Mouse (Mus musculus): ENCODE measurements around the gene Rras2. TPM values are rescaled to one million over a fixed set of nuclear protein-coding genes. Genes with fewer than 3 reads are reported as not detected.

The Rras2 gene
- polyA plus RNA-seq, 1 experiment from 2014 or later, result 25.6 TPM

GRCm38 (mm10) chr7:114004171-114004570, 113.4 kb downstream of the Rras2 start:
- no peak overlapping the region for H3K27ac ChIP-seq (ENCODE audit: low read depth, low read length)
- WGBS, result 5% methylated on average over 5 of the region's 5 CpGs
- DNase-seq (ENCODE audit: low spot score) (no peak), ATAC-seq (replicated peaks; ENCODE audit: low FRiP score) (no peak)
- H3K36me3 ChIP-seq (ENCODE audit: control insufficient read depth, insufficient read depth, low read length), result no peaks in the 10 kb centered on the region
- H3K27me3 ChIP-seq (ENCODE audit: control insufficient read depth, insufficient read depth, low read length), result no peaks in the 10 kb centered on the region
- H3K4me1 ChIP-seq (replicated peaks; ENCODE audit: control insufficient read depth, insufficient read depth, low read length), result no peaks in the 10 kb centered on the region
- no peak overlapping the region for H3K4me3 ChIP-seq (ENCODE audit: low read depth, low read length)
- H3K9me3 ChIP-seq (ENCODE audit: control insufficient read depth, low read length), result no peaks in the 10 kb centered on the region; the same call in 1 of the 2 replicates
- H3K4me2 ChIP-seq (ENCODE audit: low read depth, low read length, severe bottlenecking), result peak overlapping the region; percentile 32; the same call in 1 of the 2 replicates
- no peak overlapping the region for H3K9ac ChIP-seq (ENCODE audit: low read length)

- no peak for ATAC-seq (replicated peaks; ENCODE audit: low FRiP score)
- Histone ChIP-seq H3K36me3 (ENCODE audit: control insufficient read depth, insufficient read depth, low read length) (no peaks in the 10 kb centered on the region), H3K27me3 (ENCODE audit: control insufficient read depth, insufficient read depth, low read length) (no peaks in the 10 kb centered on the region), H3K27ac (ENCODE audit: low read depth, low read length) (no peak overlapping the region), H3K4me3 (ENCODE audit: low read depth, low read length) (no peak overlapping the region), H3K9me3 (ENCODE audit: control insufficient read depth, low read length) (no peaks in the 10 kb centered on the region; the same call in 1 of the 2 replicates), H3K4me1 (replicated peaks; ENCODE audit: control insufficient read depth, insufficient read depth, low read length) (no peaks in the 10 kb centered on the region), H3K4me2 (ENCODE audit: low read depth, low read length, severe bottlenecking) (no peak overlapping the region), H3K9ac (ENCODE audit: low read length) (no peak overlapping the region)
- WGBS, result 83% methylated on average over 7 of the region's 7 CpGs
- DNase-seq (ENCODE audit: low spot score), result no peak
Measured at GRCm38 (mm10) chr7:113997675-113998354, 119.8 kb downstream of the Rras2 start.

Other genes with a start within 250 kb of the Rras2 start
- 102 and 117 TPM in 2 replicates for gene Copb1, start 136.9 kb upstream of the Rras2 start, polyA plus RNA-seq (2014; fragmentation: Nextera tagmentation; extraction: Ambion mirVana)
- 476 and 477 TPM in 2 replicates for gene Psma1, start 158.3 kb upstream of the Rras2 start, polyA plus RNA-seq (2014; fragmentation: Nextera tagmentation; extraction: Ambion mirVana)

All from forebrain, embryonic 11.5 days (tissue).